Mouse (Mus musculus): ENCODE results near the gene Knstrn.

DNA sequence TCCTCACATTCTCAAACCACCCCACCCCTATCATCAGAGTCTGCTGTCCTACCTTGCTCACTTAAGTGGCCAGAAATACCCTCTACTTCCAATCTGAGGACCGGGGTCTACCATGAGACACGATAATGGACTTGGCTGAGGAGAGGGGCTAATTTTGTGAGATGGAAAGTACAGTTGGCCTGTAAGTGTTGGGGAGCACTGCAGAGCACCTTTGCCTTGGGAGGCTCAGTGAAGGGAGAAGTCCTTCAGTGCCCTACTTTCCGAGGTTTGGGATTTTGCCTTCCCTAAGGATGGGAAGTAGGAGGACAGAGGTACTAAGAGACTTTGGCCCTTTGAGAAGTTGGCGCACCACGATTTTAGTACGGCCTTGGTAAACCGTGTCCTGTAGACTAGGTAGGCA, 85.5 kb downstream of the Knstrn start:
- TF ChIP-seq JUND (IDR thresholded peaks at IDR 0.05; ENCODE audit: low read depth, low read length) (no peak), POLR2AphosphoS5 (IDR thresholded peaks at IDR 0.05; ENCODE audit: borderline replicate concordance, low read depth, low read length) (no peak), E2F4 (IDR thresholded peaks at IDR 0.05; ENCODE audit: borderline replicate concordance, low read depth, low read length) (no peak), POLR2A (IDR thresholded peaks at IDR 0.05; ENCODE audit: control insufficient read depth in 1 of 2, insufficient read depth in 1 of 2, low read depth in 1 of 2, low read length in 2 of 2, poor library complexity in 1 of 2) (no peak), USF2 (IDR thresholded peaks at IDR 0.05; ENCODE audit: borderline replicate concordance in 1 of 2, insufficient read depth in 1 of 2, low read depth in 1 of 2, low read length in 2 of 2) (no peak)

Measured in MEL (cell line).